Mouse (Mus musculus): ENCODE data around the gene Bsx.

GRCm38 (mm10) chr9:40858461-40859160 is 15.3 kb upstream of the Bsx start:
- TF ChIP-seq POLR2A (IDR thresholded peaks at IDR 0.05; ENCODE audit: borderline replicate concordance, control insufficient read depth, low read depth, low read length) (no peak), CTCF (IDR thresholded peaks at IDR 0.05; ENCODE audit: control insufficient read depth, insufficient read depth, low read length) (no peak)

All from bone marrow, adult 2 months (tissue).